Mouse (Mus musculus) neural tube, embryonic 15.5 days (tissue): ENCODE results near the gene Rfpl4. TPM values are rescaled to one million over a fixed set of nuclear protein-coding genes. Genes with fewer than 3 reads are reported as not detected.

ENCODE experiments used
- ATAC-seq: fragments of 200-750 bp; cut with Nextera tagmentation; 2 replicates; pipeline ENCODE4 v1.8.0; 2017; ENCODE audit warnings: mild to moderate bottlenecking, moderate TSS enrichment, moderate library complexity; ENCODE audit not compliant: low FRiP score
- H3K27ac ChIP-seq: fragments of 300-500 bp; sonication (generic); replicated peaks from 2 replicates; pipeline ENCODE4 v1.5.1; 2015; ENCODE audit warnings: mild to moderate bottlenecking, inconsistent platforms
- H3K27me3 ChIP-seq: fragments of 300-500 bp; sonication (generic); replicated peaks from 2 replicates; pipeline ENCODE4 v1.6.1; 2015; ENCODE audit warnings: inconsistent platforms
- H3K36me3 ChIP-seq: fragments of 300-500 bp; sonication (generic); 2 replicates; pipeline ENCODE4 v1.6.1; 2015; ENCODE audit warnings: inconsistent platforms
- H3K4me1 ChIP-seq: fragments of 300-500 bp; sonication (generic); 2 replicates; pipeline ENCODE4 v1.6.1; 2015; ENCODE audit warnings: inconsistent platforms
- H3K4me2 ChIP-seq: fragments of 300-500 bp; sonication (generic); 2 replicates; pipeline ENCODE4 v1.6.1; 2015; ENCODE audit warnings: inconsistent platforms, mild to moderate bottlenecking, moderate library complexity
- H3K4me3 ChIP-seq: fragments of 300-500 bp; sonication (generic); replicated peaks from 2 replicates; pipeline ENCODE4 v1.5.1; 2015; ENCODE audit warnings: mild to moderate bottlenecking, inconsistent platforms
- H3K9ac ChIP-seq: fragments of 300-500 bp; sonication (generic); replicated peaks from 2 replicates; pipeline ENCODE4 v1.6.1; 2015; ENCODE audit warnings: mild to moderate bottlenecking, inconsistent platforms
- H3K9me3 ChIP-seq: fragments of 300-500 bp; sonication (generic); replicated peaks from 2 replicates; pipeline ENCODE4 v1.6.1; 2016; ENCODE audit warnings: inconsistent platforms
- WGBS: fragments of 180-500 bp; shearing (Covaris S2); methylation state at CpG from one replicate; pipeline ENCODE4 v1.1.7; 2015; ENCODE audit warnings: mixed read lengths; 5-methylcytosine and 5-hydroxymethylcytosine counted together
- polyA plus RNA-seq: library from polyadenylated mRNA; unstranded; fragments of >200 nt; fragmentation: Nextera tagmentation; extraction: Ambion mirVana; gene quantifications from 2 replicates; pipeline ENCODE4 v1.2.1, GENCODE M21; 2015

Gene Rfpl4
- polyA plus RNA-seq, 1 experiment from 2014 or later: not detected

- Histone ChIP-seq H3K4me2 (no peak overlapping the region), H3K36me3 (peaks cover 66% of the 10 kb centered on the region), H3K9ac (no peak overlapping the region), H3K4me1 (peaks cover 1% of the 10 kb centered on the region; the same call in 1 of the 2 replicates), H3K27ac (no peak overlapping the region), H3K9me3 (no peaks in the 10 kb centered on the region), H3K4me3 (no peak overlapping the region), H3K27me3 (no peaks in the 10 kb centered on the region)
- ATAC-seq: no peak
- WGBS: 93% methylated on average over 21 of the region's 21 CpGs
Observed at GRCm38 (mm10) chr7:5092831-5093510, 23.8 kb downstream of the Rfpl4 start.

GRCm38 (mm10) chr7:5092381-5092780, 24.4 kb downstream of the Rfpl4 start:
- no peak for ATAC-seq
- Histone ChIP-seq H3K27ac (no peak overlapping the region), H3K4me1 (peaks cover 6% of the 10 kb centered on the region; the same call in 1 of the 2 replicates), H3K4me3 (no peak overlapping the region), H3K9me3 (no peaks in the 10 kb centered on the region), H3K9ac (no peak overlapping the region), H3K4me2 (no peak overlapping the region), H3K27me3 (no peaks in the 10 kb centered on the region), H3K36me3 (peaks cover 60% of the 10 kb centered on the region)
- WGBS: 85% methylated on average over 6 of the region's 6 CpGs

GRCm38 (mm10) chr7:5091008-5091728, 25.6 kb downstream of the Rfpl4 start:
- Histone ChIP-seq H3K4me3 (no peak overlapping the region), H3K36me3 (peaks cover 50% of the 10 kb centered on the region), H3K9ac (no peak overlapping the region), H3K27me3 (no peaks in the 10 kb centered on the region), H3K4me1 (peaks cover 11% of the 10 kb centered on the region; the same call in 1 of the 2 replicates), H3K4me2 (no peak overlapping the region), H3K27ac (no peak overlapping the region), H3K9me3 (no peaks in the 10 kb centered on the region)
- WGBS: 92% methylated on average over 15 of the region's 15 CpGs
- no peak for ATAC-seq

GRCm38 (mm10) chr7:5089853-5090252, 26.9 kb downstream of the Rfpl4 start:
- H3K36me3 ChIP-seq: peaks cover 39% of the 10 kb centered on the region
- no peaks in the 10 kb centered on the region for H3K27me3 ChIP-seq
- no peak for ATAC-seq
- H3K9ac ChIP-seq: no peak overlapping the region
- H3K4me2 ChIP-seq: no peak overlapping the region
- peaks cover 16% of the 10 kb centered on the region; the same call in 1 of the 2 replicates for H3K4me1 ChIP-seq
- 92% methylated on average over 15 of the region's 15 CpGs for WGBS
- H3K9me3 ChIP-seq: no peaks in the 10 kb centered on the region
- H3K4me3 ChIP-seq: no peak overlapping the region
- H3K27ac ChIP-seq: no peak overlapping the region

- no peak for ATAC-seq
- no peak overlapping the region for H3K9ac ChIP-seq
- no peak overlapping the region for H3K27ac ChIP-seq
- H3K4me1 ChIP-seq: peaks cover 28% of the 10 kb centered on the region; the same call in 1 of the 2 replicates
- no peaks in the 10 kb centered on the region for H3K9me3 ChIP-seq
- H3K27me3 ChIP-seq: no peaks in the 10 kb centered on the region
- WGBS: 87% methylated on average over 4 of the region's 4 CpGs
- H3K4me3 ChIP-seq: no peak overlapping the region
- no peak overlapping the region for H3K4me2 ChIP-seq
- peaks cover 30% of the 10 kb centered on the region; the same call in 1 of the 2 replicates for H3K36me3 ChIP-seq
Observed at GRCm38 (mm10) chr7:5087886-5088285, 28.9 kb downstream of the Rfpl4 start.

- H3K4me1 ChIP-seq: peaks cover 35% of the 10 kb centered on the region
- H3K4me3 ChIP-seq: no peak overlapping the region
- no peaks in the 10 kb centered on the region for H3K27me3 ChIP-seq
- H3K9ac ChIP-seq: no peak overlapping the region
- WGBS: 63% methylated on average over 5 of the region's 5 CpGs
- H3K27ac ChIP-seq: no peak overlapping the region
- peaks cover 24% of the 10 kb centered on the region; the same call in 1 of the 2 replicates for H3K36me3 ChIP-seq
- no peak overlapping the region for H3K4me2 ChIP-seq
- no peak for ATAC-seq
- H3K9me3 ChIP-seq: no peaks in the 10 kb centered on the region
Observed at GRCm38 (mm10) chr7:5086921-5087440, 29.8 kb downstream of the Rfpl4 start.

- no peak for ATAC-seq
- Histone ChIP-seq H3K4me2 (no peak overlapping the region), H3K27me3 (no peaks in the 10 kb centered on the region), H3K27ac (no peak overlapping the region), H3K4me1 (peaks cover 49% of the 10 kb centered on the region), H3K36me3 (peaks cover 15% of the 10 kb centered on the region; the same call in 1 of the 2 replicates), H3K9me3 (no peaks in the 10 kb centered on the region), H3K4me3 (no peak overlapping the region), H3K9ac (no peak overlapping the region)
- 100% methylated on average over 1 of the region's 1 CpGs for WGBS
Observed at GRCm38 (mm10) chr7:5085512-5085911, 31.2 kb downstream of the Rfpl4 start.

- peaks cover 14% of the 10 kb centered on the region for H3K36me3 ChIP-seq
- H3K4me3 ChIP-seq: no peak overlapping the region
- 93% methylated on average over 18 of the region's 18 CpGs for WGBS
- H3K9me3 ChIP-seq: no peaks in the 10 kb centered on the region
- no peak for ATAC-seq
- H3K27me3 ChIP-seq: no peaks in the 10 kb centered on the region
- no peak overlapping the region for H3K9ac ChIP-seq
- H3K27ac ChIP-seq: no peak overlapping the region
- H3K4me1 ChIP-seq: peaks cover 49% of the 10 kb centered on the region
- H3K4me2 ChIP-seq: no peak overlapping the region
Observed at GRCm38 (mm10) chr7:5083325-5084105, 33.2 kb downstream of the Rfpl4 start.

GRCm38 (mm10) chr7:5081939-5082338, 34.8 kb downstream of the Rfpl4 start:
- Histone ChIP-seq H3K4me3 (peak overlapping the region; percentile 94; the same call in 1 of the 2 replicates), H3K27ac (no peak overlapping the region), H3K4me2 (peak overlapping the region; percentile 67), H3K27me3 (no peaks in the 10 kb centered on the region), H3K9me3 (no peaks in the 10 kb centered on the region), H3K4me1 (peaks cover 38% of the 10 kb centered on the region), H3K36me3 (peaks cover 29% of the 10 kb centered on the region), H3K9ac (no peak overlapping the region)
- no peak for ATAC-seq
- WGBS: 94% methylated on average over 2 of the region's 2 CpGs

- peak overlapping the region; percentile 67 for H3K4me2 ChIP-seq
- peaks cover 36% of the 10 kb centered on the region for H3K36me3 ChIP-seq
- peaks cover 37% of the 10 kb centered on the region for H3K4me1 ChIP-seq
Observed at GRCm38 (mm10) chr7:5081241-5081640, 35.5 kb downstream of the Rfpl4 start.

GRCm38 (mm10) chr7:5080815-5081214, 35.9 kb downstream of the Rfpl4 start:
- no peaks in the 10 kb centered on the region for H3K9me3 ChIP-seq
- no peaks in the 10 kb centered on the region for H3K27me3 ChIP-seq
- no peak for ATAC-seq
- H3K4me2 ChIP-seq: peak overlapping the region; percentile 67
- H3K27ac ChIP-seq: peak overlapping the region; percentile 88
- peak overlapping the region; percentile 96 for H3K9ac ChIP-seq
- 17% methylated on average over 6 of the region's 6 CpGs for WGBS
- H3K4me3 ChIP-seq: peak overlapping the region; percentile 94
- H3K36me3 ChIP-seq: peaks cover 39% of the 10 kb centered on the region
- peaks cover 37% of the 10 kb centered on the region for H3K4me1 ChIP-seq

More at GRCm38 (mm10) chr7:5081241-5081640, 35.5 kb downstream of the Rfpl4 start:
- no peak for ATAC-seq
- Histone ChIP-seq H3K27me3 (no peaks in the 10 kb centered on the region), H3K27ac (0 out of 2 replicates have a peak overlapping the region, but pooled peaks have one; percentile 88), H3K9me3 (no peaks in the 10 kb centered on the region), H3K9ac (peak overlapping the region; percentile 96), H3K4me3 (peak overlapping the region; percentile 94)
- WGBS: 80% methylated on average over 6 of the region's 6 CpGs
